9 mouse cellular contexts compared by ENCODE assay signal in the genomic region with DNA sequence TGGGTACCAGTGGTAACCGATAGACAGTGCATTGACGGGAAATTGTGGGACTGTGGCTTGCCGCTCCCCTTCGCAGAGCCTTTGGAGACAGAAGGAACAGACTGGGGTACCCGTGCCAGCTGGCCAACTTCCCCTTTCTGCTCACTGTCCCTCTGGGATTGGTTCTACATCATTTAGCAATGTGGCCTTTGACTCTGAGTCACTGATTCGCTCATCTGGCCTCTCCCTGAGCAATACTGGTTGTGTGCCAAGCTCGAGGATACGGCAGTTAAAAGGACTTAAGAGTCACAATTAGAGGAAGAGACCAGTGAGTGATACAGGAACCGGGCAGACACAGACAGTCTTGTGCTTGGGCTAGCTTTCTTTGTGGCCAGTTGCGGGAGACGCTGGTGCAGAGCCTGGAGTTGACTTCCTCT.
A peak's percentile ranks its signal among the peaks of the same experiment; 100 is the strongest.
DNase-seq lines count a peak whose midpoint lies in the region; ATAC-seq and TF ChIP-seq lines count a peak whose summit lies in the region.
"Had no signal": no experiment of that assay in that cellular context is flagged by ENCODE, and none has a peak within 500 bp of the region (broad histone marks: within the 10 kb centered on the region; RNA-seq: fewer than 3 reads in every experiment).

No protein-coding gene starts in this region.

- no peaks in the 10 kb centered on the region for H3K4me1 ChIP-seq in forebrain, embryonic 14.5 days (ENCODE audit: control insufficient read depth, insufficient read depth, low read length)
- H3K4me1 ChIP-seq in forebrain, postnatal 0 days (ENCODE audit: insufficient read depth) = no peaks in the 10 kb centered on the region
- H3K4me1 ChIP-seq in midbrain, embryonic 13.5 days (replicated peaks) = peaks cover 21% of the 10 kb centered on the region

- peak; percentile 28 for DNase-seq in forebrain, embryonic 14.5 days (ENCODE audit: low spot score)
- no peak for DNase-seq in forebrain, postnatal 0 days
- peak; percentile 29 for DNase-seq in urinary bladder, postnatal 14 days (ENCODE audit: low spot score)
- no peak for DNase-seq in urinary bladder, adult 2 months (ENCODE audit: low spot score)
- peak; percentile 59 to 68 for DNase-seq in heart, postnatal 10 days
- DNase-seq in skeletal muscle tissue, adult 2 months (ENCODE audit: low read depth, low spot score) = peak; percentile 82

- H3K27me3 ChIP-seq in forebrain, embryonic 14.5 days (replicated peaks; ENCODE audit: control insufficient read depth, insufficient read depth, low read length) = no peaks in the 10 kb centered on the region
- H3K27me3 ChIP-seq in forebrain, postnatal 0 days (ENCODE audit: insufficient read depth, low read length) = peaks cover 8% of the 10 kb centered on the region; the same call in 1 of the 2 replicates
- H3K27me3 ChIP-seq in midbrain, embryonic 13.5 days = no peaks in the 10 kb centered on the region

- intact Hi-C loops in heart, postnatal 10 days (cut with DNase I) = no loop called here

- no peak overlapping the region for H3K9ac ChIP-seq in forebrain, embryonic 14.5 days (ENCODE audit: low read length)
- H3K9ac ChIP-seq in forebrain, postnatal 0 days = no peak overlapping the region
- no peak overlapping the region for H3K9ac ChIP-seq in midbrain, embryonic 13.5 days (replicated peaks)
- H3K9ac ChIP-seq: limb, embryonic 12.5 days had no signal

- no peak for TF ChIP-seq CTCF in forebrain, postnatal 0 days (IDR thresholded peaks at IDR 0.05; ENCODE audit: low read depth)

- no peak overlapping the region for H3K4me3 ChIP-seq in forebrain, embryonic 14.5 days (ENCODE audit: low read depth, low read length)
- H3K4me3 ChIP-seq in forebrain, postnatal 0 days (ENCODE audit: low read depth, low read length) = no peak overlapping the region
- no peak overlapping the region for H3K4me3 ChIP-seq in midbrain, embryonic 13.5 days (replicated peaks)
- H3K4me3 ChIP-seq: limb, embryonic 12.5 days had no signal

- H3K4me2 ChIP-seq in forebrain, embryonic 14.5 days (ENCODE audit: low read length) = no peak overlapping the region
- no peak overlapping the region for H3K4me2 ChIP-seq in forebrain, postnatal 0 days (ENCODE audit: low read depth)
- no peak overlapping the region for H3K4me2 ChIP-seq in midbrain, embryonic 13.5 days (replicated peaks)
- H3K4me2 ChIP-seq: limb, embryonic 12.5 days had no signal

- H3K9me3 ChIP-seq in forebrain, embryonic 14.5 days (replicated peaks; ENCODE audit: control insufficient read depth, low read length) = no peaks in the 10 kb centered on the region
- H3K9me3 ChIP-seq in forebrain, postnatal 0 days (ENCODE audit: low read length) = 0 out of 2 replicates have a peak, but pooled peaks cover 5% of the 10 kb centered on the region
- H3K9me3 ChIP-seq in midbrain, embryonic 13.5 days = no peaks in the 10 kb centered on the region

- H3K27ac ChIP-seq in forebrain, embryonic 14.5 days (ENCODE audit: low read depth, low read length) = no peak overlapping the region
- no peak overlapping the region for H3K27ac ChIP-seq in forebrain, postnatal 0 days (ENCODE audit: low read depth, low read length)
- H3K27ac ChIP-seq in midbrain, embryonic 13.5 days = no peak overlapping the region
- H3K27ac ChIP-seq: limb, embryonic 12.5 days had no signal

- no peak for ATAC-seq in forebrain, embryonic 14.5 days
- ATAC-seq in forebrain, postnatal 0 days = no peak
- ATAC-seq in inflammation-experienced regulatory T-cells, adult 6 months = no peak
- ATAC-seq in midbrain, embryonic 13.5 days = no peak

- H3K36me3 ChIP-seq in forebrain, embryonic 14.5 days (ENCODE audit: control insufficient read depth, insufficient read depth, low read length) = no peaks in the 10 kb centered on the region
- no peaks in the 10 kb centered on the region for H3K36me3 ChIP-seq in forebrain, postnatal 0 days (ENCODE audit: insufficient read depth)
- no peaks in the 10 kb centered on the region for H3K36me3 ChIP-seq in midbrain, embryonic 13.5 days
- H3K36me3 ChIP-seq: limb, embryonic 12.5 days had no signal

- 77% methylated on average over 11 of the region's 11 CpGs for whole genome bisulfite sequencing in forebrain, embryonic 14.5 days
- WGBS in forebrain, postnatal 0 days = 60% methylated on average over 11 of the region's 11 CpGs
- WGBS in midbrain, embryonic 13.5 days = 82% methylated on average over 11 of the region's 11 CpGs

Comparison
In these comparisons a context has a peak if more than half of its experiments do, and no peak if none do; other contexts are left out.
1. DNase-seq: peak in forebrain, embryonic 14.5 days (single experiment), urinary bladder, postnatal 14 days (single experiment), heart, postnatal 10 days (2 of 2) and skeletal muscle tissue, adult 2 months (single experiment); none in forebrain, postnatal 0 days (single experiment) and urinary bladder, adult 2 months (single experiment).